Mouse (Mus musculus) right cerebral cortex, postnatal 36 days (tissue): Measurements from ENCODE around the gene Akr1b10.
"Not testable (repeated sequence)": the region's sequence is repeated elsewhere in the genome, so short reads cannot be mapped to it uniquely, and the experiment has no call there.

ENCODE experiments used
- DNase-seq, 2 experiments: peaks; one replicate each; pipeline ENCODE4 v3.0.0; 2022; ENCODE audit warnings: low spot score in 2 of 2, mixed read lengths in 1 of 2

Akr1b10 gene

GRCm38 (mm10) chr6:34384110-34384661 is at the start of gene Akr1b10:
Gene Akr1b10 (plus strand): TSS chr6:34384218.
- peak; percentile 70 to 83 for DNase-seq

GRCm38 (mm10) chr6:34334673-34335072 is 49.3 kb upstream of the Akr1b10 start:
- no peak for DNase-seq

- DNase-seq, result no peak
These were observed 46.2 kb upstream of the Akr1b10 start for GRCm38 (mm10) chr6:34337799-34338198.

GRCm38 (mm10) chr6:34341991-34342390 is 42.0 kb upstream of the Akr1b10 start:
- DNase-seq, result no peak

GRCm38 (mm10) chr6:34342476-34342875 is 41.5 kb upstream of the Akr1b10 start:
- DNase-seq, result no peak

GRCm38 (mm10) chr6:34343426-34343825 is 40.6 kb upstream of the Akr1b10 start:
- DNase-seq, result no peak

GRCm38 (mm10) chr6:34344135-34344850 is 39.7 kb upstream of the Akr1b10 start:
- DNase-seq, result no peak

GRCm38 (mm10) chr6:34344935-34345334 is 39.1 kb upstream of the Akr1b10 start:
- no peak for DNase-seq

GRCm38 (mm10) chr6:34346096-34346898 is 37.7 kb upstream of the Akr1b10 start:
- peak; percentile 52 for DNase-seq

GRCm38 (mm10) chr6:34350037-34350699 is 33.9 kb upstream of the Akr1b10 start:
- no peak for DNase-seq

GRCm38 (mm10) chr6:34351481-34351880 is 32.5 kb upstream of the Akr1b10 start:
- DNase-seq, result not testable (repeated sequence)

GRCm38 (mm10) chr6:34352401-34352800 is 31.6 kb upstream of the Akr1b10 start:
- no peak for DNase-seq

GRCm38 (mm10) chr6:34353658-34354353 is 30.2 kb upstream of the Akr1b10 start, which contains the start of gene Akr1b8:
Gene Akr1b8 (plus strand): TSS chr6:34354119.
- no peak for DNase-seq

- DNase-seq, result no peak
These were observed 29.4 kb upstream of the Akr1b10 start for GRCm38 (mm10) chr6:34354354-34355348.

GRCm38 (mm10) chr6:34355349-34355747 is 28.7 kb upstream of the Akr1b10 start:
- no peak for DNase-seq

- no peak for DNase-seq
These were observed 28.2 kb upstream of the Akr1b10 start for GRCm38 (mm10) chr6:34355841-34356240.

GRCm38 (mm10) chr6:34364217-34365136 is 19.5 kb upstream of the Akr1b10 start:
- DNase-seq, result no peak

- no peak for DNase-seq
These were observed 16.0 kb upstream of the Akr1b10 start for GRCm38 (mm10) chr6:34367998-34368397.

- DNase-seq, result no peak
These were observed 13.9 kb upstream of the Akr1b10 start for GRCm38 (mm10) chr6:34370081-34370480.
